Mouse (Mus musculus): ENCODE data around the gene Calml4. TPM values are rescaled to one million over a fixed set of nuclear protein-coding genes. Genes with fewer than 3 reads are reported as not detected.
A peak's percentile ranks its signal among the peaks of the same experiment; 100 is the strongest.
"Not testable (repeated sequence)": the region's sequence is repeated elsewhere in the genome, so short reads cannot be mapped to it uniquely, and the experiment has no call there.

Gene Calml4
- total RNA-seq, 2 experiments from 2014 or later: 1.1 to 2.5 TPM

DNA sequence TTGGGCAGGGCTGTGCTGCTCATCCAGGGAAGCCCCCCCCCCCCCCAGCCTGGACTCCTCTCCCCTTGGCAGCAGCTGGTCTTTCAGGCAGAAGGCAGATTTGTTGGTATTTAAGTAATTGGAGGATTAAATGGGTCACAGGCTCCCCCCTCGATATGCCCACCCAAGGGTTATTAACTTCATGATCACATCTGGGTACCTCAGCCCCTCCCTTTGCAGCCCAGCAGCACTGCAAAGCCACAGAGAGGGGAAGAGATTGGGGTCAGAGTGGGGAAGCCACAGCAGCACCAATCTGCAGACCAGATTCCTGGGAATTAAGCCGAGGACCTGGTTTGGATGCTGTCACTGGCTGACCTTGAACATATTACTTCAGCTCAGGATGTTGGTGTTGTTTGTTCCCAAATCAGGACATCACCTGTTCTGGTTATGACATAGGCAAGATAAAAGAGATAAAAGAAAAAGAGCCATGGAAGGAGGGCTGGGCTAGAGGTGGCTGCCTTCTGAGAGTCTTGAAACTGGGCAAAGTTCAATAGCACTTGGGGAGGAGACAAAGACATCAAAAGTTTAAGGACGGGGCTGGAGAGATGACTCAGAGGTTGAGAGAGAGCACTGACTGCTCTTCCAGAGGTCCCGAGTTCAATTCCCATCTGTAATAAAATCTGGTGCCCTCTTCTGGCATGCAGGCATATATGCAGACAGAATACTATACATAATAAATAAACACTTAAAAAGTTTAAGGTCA lies 22.0 kb upstream of the Calml4 start:
- DNase-seq: no peak

DNA sequence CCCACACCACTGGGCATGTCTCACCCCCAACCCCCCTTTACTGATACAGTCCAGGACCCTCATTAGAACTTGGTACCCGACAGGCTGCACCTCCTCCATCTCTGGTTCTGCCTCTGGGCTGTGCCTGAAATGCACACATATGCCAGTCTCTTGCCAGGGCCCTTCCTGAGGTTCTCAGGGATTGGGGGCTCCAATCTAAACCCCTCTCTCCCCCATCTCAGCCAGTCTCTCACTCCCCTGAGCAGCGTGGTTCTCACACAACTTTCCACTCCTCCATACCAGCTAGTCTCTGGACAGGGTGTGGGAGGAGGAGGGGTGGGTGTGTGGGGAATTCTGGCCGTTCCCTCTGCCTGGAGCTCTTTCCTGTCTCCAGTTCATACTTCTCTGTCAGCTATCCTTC lies 20.3 kb upstream of the Calml4 start:
- DNase-seq: no peak

DNA sequence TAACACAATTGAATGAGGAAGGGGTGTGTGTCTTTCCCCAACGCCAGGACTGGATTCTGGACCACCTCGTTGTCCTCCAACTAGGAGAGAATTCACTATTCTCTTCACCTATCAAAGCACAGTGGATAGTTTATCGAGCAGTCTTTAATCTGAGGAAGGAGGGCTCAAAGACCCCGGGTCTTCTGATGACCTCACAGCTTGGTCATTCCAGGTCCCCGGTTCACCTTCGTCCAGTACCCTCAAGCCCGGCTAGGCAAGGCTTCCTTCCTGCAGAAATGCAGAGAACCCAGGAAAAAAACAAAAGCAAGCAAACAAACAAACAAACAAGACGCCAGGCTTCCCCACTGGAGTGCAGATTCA lies 19.8 kb upstream of the Calml4 start:
- DNase-seq: no peak

DNA sequence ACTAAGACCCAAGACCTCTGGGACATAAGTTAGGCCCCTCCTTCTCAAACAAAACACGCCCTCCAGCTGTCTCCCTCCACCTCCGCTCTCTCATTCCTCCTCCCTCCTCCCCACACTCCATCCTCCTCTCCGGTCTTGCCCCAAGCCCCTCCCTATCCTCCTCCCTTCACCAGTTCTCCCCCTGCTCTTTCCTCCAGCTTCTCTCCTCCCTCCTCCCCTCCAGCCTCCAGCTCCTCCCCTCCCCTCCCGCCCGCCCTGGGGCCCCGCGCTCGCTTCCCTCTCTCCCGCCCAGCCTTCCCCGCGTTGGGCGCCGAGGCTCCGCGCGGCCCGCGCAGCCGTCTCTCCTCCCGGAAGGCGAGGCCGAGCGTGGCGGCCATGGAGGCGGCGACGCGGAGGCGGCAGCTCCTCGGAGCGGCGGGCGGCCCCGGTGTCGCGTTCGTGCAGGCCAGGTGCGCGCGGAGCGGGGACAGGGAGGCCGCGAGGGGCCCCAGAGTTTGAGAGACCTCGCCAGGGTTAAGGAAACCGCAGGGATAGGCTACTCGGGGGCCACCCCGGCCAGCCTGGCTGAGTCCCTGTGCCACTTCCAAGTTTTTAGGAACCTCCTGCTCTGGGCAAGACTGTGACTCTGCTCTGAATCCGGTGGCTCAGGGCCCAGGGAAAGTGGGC lies 19.2 kb upstream of the Calml4 start, which contains the start of gene Cln6:
Gene Cln6, plus strand, starts transcription at position 280 of the 666 bp plus-strand sequence.
- DNase-seq: peak; percentile 62 to 64

DNA sequence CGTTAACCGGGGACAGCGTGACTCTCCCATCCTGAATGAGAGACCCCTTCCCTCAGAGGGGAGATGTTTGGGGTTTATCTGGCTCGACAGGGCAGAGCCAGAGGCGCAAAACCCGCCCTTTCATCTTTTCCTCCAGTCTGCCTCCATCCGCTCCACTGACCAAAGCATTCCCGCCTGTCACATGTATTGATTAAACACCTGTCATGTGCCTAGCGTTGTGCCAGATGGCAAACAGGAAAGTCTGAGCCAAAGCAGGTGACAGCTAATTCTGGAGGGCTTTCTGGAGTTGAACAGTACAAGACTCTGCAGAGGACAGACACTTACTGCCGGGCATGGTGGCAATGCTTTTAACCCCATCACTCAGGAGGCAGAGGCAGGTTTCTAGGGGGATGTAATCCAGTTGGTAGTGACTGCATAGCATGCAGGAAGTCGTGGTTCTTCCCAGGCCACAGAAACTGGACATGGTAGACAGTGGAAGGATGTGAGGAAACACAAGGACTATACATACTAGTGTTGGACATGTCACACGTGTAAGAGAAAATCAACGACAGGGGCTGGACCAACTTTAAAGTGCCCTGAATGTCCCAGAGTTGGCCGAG lies 18.6 kb upstream of the Calml4 start:
- DNase-seq: peak in 1 of 2 experiments; percentile 12

DNA sequence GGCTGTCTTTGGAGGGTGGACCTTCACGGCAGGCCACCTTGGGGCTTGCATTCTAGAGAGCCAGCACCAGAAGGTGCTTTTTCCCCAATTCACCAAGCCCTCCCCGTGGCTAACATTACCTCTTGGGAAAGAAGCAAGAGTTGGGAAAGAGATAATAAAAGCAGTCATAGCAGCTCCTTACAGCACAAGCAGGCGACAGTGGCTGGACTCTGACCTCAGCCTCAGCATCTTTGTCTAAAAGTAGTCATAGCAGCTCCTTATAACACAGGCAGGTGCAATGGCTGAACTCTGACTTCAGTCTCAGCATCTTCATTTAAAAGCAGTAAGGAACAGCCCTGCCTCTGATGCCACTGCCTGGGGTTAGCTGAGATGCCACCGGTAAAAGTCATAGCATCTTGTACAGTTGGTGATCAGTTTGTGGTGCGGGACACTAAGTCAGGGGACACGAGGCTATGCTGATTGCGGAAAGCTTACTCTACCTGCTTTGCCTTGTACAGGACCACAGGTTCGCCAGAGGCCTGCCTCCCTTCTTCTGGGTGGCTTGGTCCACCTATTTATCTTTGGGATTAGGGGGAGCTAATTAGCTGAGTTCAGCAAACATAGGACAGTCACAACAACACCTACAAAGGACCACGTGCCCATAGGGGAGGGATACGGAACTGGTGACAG lies 14.4 kb upstream of the Calml4 start:
- DNase-seq: no peak

DNA sequence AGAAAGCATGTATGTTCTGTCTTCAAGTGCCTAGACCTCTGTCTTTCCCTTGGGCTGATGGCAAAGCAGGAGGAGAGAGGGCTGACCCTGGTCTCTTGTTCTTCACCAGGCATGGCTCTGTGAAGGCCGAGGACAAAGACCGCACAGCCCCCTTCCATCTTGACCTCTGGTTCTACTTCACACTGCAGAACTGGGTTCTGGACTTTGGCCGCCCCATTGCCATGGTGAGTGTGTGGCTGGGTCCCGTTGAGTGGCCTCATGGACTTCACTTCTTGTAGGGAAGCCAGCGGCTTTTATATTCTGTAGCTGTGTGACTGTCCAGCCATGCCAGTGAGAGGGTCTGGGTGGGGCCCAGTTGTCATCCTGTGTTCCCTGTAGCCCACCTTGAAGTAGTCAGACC lies 13.4 kb upstream of the Calml4 start:
- no peak for DNase-seq

DNA sequence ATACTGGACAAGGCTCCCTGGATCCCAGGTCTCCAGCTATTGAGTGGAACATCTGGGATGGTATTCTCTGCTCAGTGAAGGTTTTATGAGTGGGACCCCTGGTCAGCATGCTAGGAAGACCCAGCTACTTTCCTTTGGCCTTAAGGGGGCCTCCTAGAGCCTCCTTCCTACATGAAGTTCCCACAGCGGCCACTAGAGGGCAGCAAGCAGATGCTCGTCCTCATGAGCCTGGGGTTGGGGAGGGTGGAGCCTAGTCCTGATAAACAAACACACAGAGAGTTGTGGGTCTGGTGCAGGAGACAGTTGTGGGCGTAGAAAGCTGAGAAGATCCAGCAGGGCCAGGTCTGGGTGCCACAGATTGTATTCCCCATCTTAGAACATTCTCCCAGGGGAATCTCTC lies 10.2 kb upstream of the Calml4 start:
- DNase-seq: peak; percentile 79 to 86

DNA sequence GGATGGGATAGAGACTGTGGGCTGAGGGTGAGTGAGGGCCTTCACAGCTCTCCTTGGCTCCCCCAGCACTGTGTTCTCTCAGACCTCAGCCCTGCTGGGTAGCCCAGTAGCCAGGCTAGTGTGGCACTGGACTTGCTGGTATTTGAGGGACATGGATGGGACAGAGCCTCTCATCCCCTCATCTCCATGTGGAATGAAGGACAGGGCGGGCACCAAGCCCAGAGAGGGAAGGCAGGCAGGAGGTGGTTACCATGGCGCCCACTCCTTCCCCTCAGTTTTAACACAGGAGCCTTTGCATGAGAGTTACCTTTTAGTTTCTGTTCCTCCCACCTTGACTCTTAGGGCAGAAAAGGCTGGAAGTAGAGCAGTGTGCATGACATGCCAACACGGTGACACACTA lies 9.2 kb upstream of the Calml4 start:
- DNase-seq: peak in 1 of 2 experiments; percentile 23

DNA sequence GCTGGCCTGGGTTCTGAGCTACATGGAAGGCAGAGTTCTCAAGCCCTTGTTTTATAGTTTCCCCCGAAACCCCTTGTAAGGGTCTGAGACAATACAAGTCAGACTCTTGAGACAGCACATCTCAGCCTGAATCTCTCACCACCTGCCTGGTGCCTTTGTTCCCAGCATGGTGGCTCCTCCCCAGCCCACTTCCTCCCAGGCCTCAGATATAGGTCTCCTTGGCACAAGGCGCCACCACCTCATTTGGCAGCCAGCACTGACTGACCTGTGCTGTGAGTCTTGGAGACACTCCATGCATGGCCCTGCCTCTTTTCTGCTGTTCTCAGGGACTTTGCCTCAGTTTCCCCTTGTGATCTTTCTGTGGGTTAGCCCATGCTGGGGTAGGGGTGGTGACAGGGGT lies 6.3 kb upstream of the Calml4 start:
- DNase-seq: no peak

DNA sequence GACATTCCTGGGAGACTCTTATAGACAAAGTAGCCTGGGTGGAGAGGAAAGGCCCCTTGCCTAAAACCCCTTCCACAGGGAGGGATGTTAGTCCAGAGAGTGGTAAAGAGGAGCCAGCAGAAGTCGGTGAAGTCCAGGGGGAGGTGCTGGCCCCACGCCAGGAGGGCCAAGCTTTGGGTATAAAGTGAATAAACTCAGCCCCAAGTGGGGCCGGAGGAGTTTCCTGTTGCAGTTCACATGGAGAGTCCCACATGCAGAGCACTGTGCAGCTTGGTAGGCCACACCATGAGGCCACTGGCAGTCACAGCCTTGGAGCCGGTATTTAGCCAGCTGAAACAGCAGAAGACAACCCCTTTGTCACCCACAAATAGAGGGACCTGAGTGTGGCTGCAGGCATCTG lies 3.4 kb upstream of the Calml4 start:
- no peak for DNase-seq

DNA sequence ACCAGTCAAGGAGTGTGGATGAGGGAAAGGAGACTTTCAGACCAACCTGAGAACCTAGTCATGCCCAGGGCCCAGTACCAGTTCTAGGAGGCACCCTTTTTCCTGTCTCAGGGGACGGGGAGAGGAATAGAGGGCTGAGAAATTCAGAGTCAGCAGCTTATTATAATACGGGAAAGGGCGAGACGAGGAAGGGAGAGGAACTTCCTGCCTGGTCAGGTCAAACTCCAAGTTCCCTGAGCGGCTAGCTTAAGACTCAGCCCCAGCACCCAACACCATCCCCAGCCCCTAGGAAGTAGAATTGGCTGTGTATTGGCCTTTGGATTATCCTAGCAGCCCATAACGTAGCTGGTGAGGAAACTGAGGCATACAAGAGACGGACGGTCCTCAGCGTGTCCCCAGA lies 664 bp upstream of the Calml4 start:
- DNase-seq: no peak

DNA sequence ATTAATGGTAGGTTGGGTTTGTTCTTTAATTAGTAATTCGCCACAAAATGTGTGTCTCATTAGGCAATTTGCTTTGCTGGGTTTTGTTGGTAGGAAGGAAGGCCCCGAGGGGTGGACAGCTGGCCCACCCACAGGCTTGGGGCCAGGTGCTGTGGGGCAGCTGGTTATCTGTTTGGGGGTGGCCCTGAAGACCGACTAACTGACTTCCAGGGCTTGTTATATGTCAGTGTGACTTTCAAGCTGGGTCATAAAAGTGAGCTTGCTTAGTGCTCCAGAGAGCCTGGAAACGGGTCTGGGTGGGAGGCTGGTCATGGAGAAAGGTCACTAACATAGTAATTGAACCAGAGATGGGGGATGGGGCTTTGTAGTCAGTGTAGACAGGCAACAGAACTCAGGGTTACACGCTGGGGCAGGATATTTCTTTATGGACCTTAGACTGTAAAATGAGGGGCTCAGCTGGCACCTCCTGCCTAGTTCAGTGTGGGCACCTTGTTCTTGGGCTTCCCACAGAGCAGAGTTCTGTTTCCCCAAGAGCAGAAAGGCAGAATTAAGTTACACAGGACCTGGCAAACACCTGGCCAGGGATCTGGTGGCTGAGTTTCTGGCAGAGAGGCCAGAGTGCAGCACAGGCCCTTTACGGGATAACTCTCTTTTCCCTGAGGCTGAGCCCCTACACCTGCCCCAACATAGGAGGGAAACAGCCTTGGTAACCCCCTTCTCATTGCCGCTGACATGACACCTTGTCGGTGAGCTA lies 563 bp downstream of the Calml4 start:
- no peak for DNase-seq

DNA sequence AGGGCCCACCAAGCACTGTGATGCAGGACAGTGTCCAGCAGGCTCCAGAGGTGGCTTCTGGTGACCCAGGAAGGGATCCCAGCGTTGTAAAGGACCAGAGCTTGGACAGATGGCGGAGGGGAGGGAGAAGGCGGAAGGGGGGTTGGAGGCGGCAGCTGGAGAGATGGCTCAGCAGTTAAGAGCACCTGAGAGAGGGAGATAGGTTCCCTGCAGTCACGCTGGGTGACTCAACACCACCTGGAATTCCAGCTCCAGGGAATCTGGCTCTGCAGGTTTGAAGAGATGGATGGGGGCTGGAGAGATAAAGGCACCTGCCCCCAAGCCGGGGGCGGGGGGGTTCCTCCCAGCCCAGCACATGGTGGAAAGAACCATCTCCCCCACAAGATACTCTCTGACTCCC lies 2.2 kb downstream of the Calml4 start:
- DNase-seq: not testable (repeated sequence)

DNA sequence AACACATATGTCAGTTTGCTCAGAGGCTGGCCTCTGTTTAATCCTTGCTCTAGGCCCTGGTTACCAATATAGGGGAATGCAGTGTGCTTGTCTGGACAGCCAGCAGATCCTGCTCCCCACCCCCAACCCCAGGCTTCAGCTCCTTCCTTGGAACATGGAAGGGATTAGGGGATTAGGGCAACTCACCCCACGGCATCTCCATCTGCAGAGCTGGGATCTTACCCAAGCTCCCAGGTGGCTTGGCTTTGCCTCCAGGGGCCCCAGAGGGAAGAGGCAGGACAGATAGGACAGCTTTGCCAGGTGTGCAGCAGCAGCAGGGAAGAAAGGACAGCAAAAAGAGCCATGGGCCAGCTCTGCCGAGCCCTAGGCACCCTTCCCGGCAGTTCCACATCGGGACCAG lies 3.0 kb downstream of the Calml4 start:
- DNase-seq: no peak

DNA sequence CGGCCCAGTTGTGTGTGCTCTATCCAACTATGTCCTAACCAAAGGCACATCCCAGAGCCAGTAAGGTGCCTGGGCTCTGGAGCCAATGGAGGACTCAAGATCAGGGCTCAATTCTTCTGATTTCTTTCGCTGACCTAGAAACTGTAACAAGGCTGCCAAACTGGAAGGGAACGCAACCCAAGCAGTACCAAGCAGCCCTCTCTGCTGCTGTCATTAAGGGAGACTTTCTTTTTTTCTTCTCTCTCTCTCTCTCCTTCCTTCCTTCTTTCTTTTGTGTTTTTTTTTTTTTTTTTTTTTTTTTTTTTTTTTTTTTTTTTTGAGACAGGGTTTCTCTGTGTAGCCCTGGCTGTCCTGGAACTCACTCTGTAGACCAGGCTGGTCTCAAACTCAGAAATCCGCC lies 11.4 kb downstream of the Calml4 start:
- not testable (repeated sequence) for DNase-seq

DNA sequence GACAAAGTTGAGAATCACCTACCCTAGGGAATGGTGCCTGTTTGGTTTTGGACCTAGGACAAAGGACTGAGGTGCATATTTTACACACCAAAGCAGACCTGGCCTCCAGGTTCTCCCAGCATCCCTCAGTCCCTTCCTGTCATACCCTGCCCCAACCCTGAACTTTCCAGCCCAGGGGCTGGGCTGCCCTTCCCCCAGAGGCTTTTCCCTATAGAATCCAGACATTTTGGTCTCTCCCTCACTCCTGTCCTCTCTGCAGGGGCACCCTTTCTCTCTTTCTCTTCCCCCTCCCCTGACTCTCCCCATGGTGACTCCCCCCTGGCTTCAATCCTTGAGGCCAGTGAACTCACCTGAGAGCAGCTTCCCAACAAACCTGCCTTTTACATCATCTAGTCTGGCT lies 12.8 kb downstream of the Calml4 start:
- DNase-seq: no peak

DNA sequence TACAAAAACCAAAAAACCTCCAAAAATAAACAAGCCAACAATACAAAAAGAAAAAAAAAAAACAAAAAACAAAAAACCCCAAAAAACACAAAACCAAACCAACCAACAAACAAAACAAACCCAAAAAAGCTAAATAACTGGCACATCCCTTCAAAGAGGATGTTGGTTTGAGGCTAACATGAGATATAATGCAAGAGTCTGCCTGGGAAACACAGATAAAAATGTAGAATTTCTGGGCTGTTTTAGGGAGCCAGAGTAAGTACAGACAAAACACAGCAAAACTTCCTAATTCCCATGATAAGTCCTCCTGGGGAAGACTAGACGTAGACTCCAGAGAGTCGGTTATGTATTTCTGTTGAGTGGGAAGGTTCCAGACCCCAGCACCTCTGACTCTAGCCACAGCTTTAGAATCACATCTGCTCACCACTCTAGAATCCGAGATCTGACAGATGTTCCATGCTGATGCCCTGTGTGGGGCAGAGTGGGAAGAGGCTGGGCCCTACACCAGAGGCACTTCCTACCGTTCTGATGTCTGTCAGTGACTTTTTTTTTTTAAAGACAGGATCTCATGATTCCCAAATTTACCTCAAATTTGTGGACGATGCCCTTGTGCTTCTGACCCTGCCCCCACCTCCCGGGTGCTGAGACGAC lies 19.2 kb downstream of the Calml4 start:
- no peak for DNase-seq

DNA sequence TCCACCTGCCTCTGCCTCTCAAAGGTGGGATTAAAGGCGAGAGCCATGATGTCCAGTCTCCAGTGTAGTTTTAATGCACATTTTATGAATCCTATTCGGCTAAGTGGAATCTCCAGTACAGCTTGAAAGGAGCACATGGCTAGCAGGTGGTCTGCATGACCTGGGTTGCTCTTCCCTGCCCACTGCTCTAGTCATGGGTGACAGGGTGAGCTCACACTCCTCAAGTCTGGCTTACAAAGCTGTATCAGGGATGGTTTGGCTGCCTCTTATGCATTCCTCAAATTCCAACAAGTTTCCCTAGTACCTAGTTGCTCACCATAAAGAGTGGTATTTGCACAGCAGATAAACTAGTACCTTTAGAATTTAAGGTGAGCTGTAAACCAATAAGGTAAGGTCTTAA lies 19.9 kb downstream of the Calml4 start:
- DNase-seq: no peak

DNA sequence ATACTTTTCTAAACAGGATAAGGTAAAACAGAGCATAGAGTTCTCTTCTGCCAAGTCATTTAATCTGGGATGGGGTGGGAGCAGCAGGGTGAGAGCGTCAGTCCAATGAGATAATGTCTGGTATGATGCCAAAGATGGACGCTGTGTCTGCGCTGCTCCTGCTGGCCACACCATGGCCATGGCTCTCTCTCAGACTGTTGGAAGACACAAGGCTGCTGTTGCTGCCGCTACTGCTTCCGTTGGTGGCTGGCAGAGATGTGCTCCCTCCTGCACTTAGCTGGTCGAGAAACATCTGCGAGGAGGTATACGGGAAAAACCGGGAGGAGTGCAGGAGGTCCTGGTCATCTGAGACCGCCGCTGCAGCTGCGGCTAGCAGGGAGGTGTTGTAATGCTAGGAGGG lies 24.0 kb downstream of the Calml4 start:
- peak in 1 of 2 experiments; percentile 9 for DNase-seq

DNA sequence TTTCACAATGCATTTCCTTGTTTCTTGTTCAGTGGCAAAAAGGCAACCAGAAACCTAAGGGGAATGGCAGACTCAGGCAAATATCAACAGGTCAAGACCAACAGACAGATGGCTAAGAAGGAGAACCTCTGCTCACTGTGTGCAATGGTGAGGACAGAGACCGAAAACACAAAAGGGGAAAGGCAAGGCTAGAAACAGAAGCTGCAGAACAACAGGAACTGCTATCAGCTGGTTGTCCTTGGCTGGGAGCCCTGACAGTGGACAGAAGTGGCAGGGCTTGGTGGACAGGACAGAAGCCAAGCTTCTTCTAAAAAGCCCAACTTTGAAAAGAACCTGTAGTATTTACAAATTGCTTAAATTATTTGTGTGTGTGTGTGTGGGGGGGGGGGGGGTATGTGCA lies 36.6 kb downstream of the Calml4 start:
- no peak for DNase-seq

DNA sequence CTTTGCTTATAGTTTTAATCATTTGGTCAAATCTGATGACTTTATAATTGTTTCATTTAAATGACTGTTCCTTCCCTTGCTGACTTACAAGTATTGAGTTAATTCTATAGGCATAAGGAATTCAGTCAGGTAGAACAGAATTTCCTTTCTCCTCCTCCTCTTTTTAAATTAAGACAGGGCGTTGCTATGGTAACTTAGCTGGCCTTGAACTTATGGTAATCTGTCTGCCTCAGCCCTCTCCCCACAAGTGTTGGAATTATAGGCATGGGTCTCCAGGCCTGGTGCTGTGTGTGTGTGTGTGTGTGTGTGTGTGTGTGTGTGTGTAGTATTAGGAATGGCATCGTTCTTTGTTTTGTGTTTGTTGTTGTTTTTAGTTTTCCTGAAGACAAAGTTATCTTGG lies 43.9 kb downstream of the Calml4 start:
- DNase-seq: no peak
